Mouse (Mus musculus): ENCODE measurements around the gene Rab11fip2.

DNA sequence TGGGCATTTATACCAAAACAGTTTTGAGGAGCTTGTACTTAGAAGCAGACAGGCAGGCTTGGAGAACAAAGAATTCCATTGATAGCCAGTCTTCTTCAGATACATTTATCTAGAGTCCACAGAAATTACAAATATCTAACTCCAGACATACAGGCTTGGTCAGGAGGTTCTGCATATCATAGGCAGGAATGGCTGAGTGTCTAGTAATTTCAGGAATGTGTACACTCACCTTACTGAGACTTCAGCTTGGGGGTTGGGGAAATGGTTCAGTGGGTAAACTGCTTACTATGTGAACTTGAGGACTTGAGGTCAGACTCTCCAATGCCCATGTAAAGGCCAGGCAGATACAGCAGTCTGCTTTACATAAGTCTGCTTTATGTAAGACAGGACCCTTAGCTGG, 81.0 kb downstream of the Rab11fip2 start:
- TF ChIP-seq HCFC1 (IDR thresholded peaks at IDR 0.05; ENCODE audit: low read depth, low read length) (no peak), MAZ (IDR thresholded peaks at IDR 0.05; ENCODE audit: low read depth, low read length) (no peak), POLR2A (IDR thresholded peaks at IDR 0.05; ENCODE audit: low read depth, low read length) (no peak), CTCF (conservative IDR thresholded peaks at IDR 0.05 in 1 of 2, IDR thresholded peaks at IDR 0.05 in 1 of 2; ENCODE audit: low read depth in 2 of 2, low read length in 2 of 2) (no peak)
